Mouse (Mus musculus): Measurements from ENCODE around the gene Clstn1.

The Clstn1 gene

DNA sequence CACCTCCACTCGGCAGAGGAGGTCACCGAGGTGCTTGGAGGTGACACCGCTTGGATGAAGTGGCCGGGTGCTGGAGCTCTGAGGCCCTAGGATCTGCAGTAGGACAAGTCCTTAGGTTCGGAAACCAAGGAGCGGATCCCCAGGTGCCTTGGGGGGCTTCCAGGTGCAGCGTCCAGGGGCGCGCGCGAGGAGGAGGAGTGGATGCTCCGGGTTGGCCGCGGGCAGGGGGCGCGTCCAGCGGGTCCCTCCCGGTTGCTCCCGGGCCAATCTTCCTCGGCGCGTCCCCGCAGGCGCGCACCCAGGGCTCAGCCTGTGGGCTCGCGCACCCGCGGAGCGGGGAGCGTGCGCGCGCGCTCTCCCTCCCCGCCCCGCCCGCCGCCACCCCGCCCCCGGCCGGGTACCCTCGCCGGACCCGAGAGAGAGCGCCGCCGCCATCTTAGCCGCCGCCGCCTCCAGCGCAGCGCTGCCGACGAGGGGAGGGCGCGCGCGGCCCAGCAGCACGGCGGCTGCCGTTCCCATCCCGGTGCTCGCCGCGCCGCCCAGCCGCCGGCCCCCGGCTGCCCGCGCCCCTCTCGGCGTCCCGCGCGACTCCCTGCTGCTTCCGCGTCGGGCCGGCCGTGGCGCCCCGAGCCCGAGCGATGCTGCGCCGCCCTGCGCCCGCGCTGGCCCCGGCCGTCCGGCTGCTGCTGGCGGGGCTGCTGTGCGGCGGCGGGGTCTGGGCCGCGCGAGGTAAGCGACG, at the start of gene Clstn1:
Clstn1 (plus strand) TSS at position 425 of the 739 bp plus-strand sequence.
- peak; percentile 89 for DNase-seq (ENCODE audit: low read depth, low spot score)

DNA sequence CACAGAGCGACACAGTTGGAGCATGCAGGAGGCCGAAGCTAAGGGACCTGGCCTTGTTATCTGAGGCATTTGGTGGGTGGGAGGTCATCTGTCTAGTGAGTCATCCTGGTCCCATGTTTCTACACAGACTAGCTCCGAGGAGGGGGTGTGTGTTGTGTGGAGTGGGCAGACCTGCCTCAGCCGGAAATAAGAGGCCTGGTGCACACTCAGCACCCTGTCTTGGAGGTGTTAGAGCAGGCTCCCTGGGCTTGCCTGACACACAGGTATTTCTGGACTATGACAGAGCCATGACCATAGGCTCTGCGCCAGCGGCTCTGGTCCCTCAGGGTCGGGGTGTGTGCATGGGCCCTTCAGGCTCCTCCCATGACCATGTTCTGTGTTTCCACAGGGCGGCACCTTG, 46.8 kb upstream of the Clstn1 start:
- peak; percentile 53 for DNase-seq (ENCODE audit: low read depth, low spot score)

DNA sequence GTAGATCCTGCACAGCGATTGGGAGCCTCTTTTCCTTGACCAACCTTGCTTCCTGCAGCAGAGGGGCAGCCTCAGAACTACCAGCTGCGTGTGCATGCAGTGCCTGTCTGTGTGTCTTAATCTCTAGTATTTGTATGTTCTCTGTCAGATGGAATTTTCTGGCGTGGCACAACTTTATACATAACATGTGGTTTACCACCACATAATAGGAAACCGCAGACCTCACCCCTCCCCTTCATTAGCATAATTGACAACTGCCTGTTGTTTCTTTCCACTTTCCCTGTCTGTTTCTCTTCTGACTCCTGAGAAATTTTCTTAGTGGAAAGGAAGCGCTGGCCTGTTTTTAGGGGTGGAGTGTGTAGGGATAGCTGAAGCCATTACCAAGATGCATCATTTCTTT, 44.3 kb upstream of the Clstn1 start:
- no peak for DNase-seq (ENCODE audit: low read depth, low spot score)

DNA sequence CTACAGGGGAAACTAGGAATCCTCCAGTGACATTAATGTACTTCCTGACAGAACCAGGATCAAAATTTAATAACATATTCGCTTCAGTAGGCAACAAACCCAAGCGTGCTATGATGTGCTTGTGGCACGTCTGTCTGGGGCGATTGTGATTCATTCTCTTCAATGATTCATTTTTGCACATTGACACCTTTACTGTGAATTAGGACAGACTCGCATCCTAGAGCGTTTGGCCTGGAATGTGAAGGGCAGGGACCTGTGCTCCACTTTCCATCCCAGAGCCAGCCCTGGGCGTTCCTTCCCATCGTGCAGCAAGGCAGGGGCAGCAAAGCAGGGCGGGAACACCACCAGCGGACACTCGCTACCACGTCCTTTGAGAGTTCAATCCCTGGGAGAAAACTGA, 43.8 kb upstream of the Clstn1 start:
- DNase-seq (ENCODE audit: low read depth, low spot score), result no peak

GRCm38 (mm10) chr4:149542927-149543553, 43.2 kb upstream of the Clstn1 start:
- DNase-seq (ENCODE audit: low read depth, low spot score), result peak; percentile 94

- DNase-seq (ENCODE audit: low read depth, low spot score), result no peak
Observed at GRCm38 (mm10) chr4:149544892-149545291, 41.4 kb upstream of the Clstn1 start.

- DNase-seq (ENCODE audit: low read depth, low spot score), result no peak
Observed at GRCm38 (mm10) chr4:149546797-149547444, 39.3 kb upstream of the Clstn1 start.

GRCm38 (mm10) chr4:149547523-149547922, 38.7 kb upstream of the Clstn1 start:
- DNase-seq (ENCODE audit: low read depth, low spot score), result no peak

GRCm38 (mm10) chr4:149549221-149549925, 36.9 kb upstream of the Clstn1 start:
- DNase-seq (ENCODE audit: low read depth, low spot score), result peak; percentile 97

- no peak for DNase-seq (ENCODE audit: low read depth, low spot score)
Observed at GRCm38 (mm10) chr4:149550866-149551265, 35.4 kb upstream of the Clstn1 start.

GRCm38 (mm10) chr4:149551696-149552095, 34.6 kb upstream of the Clstn1 start:
- DNase-seq (ENCODE audit: low read depth, low spot score), result no peak

GRCm38 (mm10) chr4:149553834-149554233, 32.4 kb upstream of the Clstn1 start:
- peak; percentile 54 for DNase-seq (ENCODE audit: low read depth, low spot score)

- peak; percentile 95 for DNase-seq (ENCODE audit: low read depth, low spot score)
Observed at GRCm38 (mm10) chr4:149556111-149556510, 30.2 kb upstream of the Clstn1 start.

- peak; percentile 44 for DNase-seq (ENCODE audit: low read depth, low spot score)
Observed at GRCm38 (mm10) chr4:149557905-149558304, 28.4 kb upstream of the Clstn1 start.

DNA sequence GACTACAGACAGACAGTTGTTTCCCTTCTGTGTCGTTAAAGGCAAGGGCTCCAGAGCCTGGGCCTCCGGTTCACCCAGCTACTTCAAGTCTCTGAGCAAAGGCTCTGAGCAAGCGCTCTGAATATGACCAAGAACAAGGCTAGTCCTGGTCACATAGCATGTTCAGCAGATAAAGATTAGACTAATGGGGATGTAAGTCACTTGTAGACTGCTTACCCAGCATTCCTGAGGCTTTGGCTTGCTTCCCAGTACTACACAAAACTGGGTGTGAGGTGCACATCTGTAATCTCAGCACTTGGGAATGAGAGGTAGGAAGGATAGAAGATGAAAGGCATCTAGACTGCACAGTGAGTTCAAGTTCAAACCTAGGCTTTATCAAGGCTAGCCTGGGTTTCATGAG, 27.9 kb upstream of the Clstn1 start:
- no peak for DNase-seq (ENCODE audit: low read depth, low spot score)

DNA sequence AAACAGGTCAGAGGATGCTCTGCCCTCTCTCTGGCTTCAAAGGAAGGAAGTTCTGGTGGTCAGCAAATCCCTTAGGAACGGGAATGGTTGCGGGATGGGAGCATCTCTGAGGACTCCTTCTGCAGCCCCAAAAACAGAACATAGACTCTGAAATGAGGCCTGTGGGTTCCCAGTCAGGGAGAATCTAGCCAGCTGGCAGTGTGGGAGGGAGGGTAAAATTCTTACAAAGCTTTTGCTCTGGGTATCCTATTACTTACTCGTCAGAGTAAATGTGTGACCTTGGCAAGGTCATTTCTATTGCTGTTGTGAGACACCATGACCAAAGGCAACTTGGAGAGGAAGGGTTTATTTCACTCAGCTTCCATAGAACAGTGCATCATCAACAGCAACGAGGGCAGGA, 24.9 kb upstream of the Clstn1 start:
- DNase-seq (ENCODE audit: low read depth, low spot score), result peak; percentile 74

DNA sequence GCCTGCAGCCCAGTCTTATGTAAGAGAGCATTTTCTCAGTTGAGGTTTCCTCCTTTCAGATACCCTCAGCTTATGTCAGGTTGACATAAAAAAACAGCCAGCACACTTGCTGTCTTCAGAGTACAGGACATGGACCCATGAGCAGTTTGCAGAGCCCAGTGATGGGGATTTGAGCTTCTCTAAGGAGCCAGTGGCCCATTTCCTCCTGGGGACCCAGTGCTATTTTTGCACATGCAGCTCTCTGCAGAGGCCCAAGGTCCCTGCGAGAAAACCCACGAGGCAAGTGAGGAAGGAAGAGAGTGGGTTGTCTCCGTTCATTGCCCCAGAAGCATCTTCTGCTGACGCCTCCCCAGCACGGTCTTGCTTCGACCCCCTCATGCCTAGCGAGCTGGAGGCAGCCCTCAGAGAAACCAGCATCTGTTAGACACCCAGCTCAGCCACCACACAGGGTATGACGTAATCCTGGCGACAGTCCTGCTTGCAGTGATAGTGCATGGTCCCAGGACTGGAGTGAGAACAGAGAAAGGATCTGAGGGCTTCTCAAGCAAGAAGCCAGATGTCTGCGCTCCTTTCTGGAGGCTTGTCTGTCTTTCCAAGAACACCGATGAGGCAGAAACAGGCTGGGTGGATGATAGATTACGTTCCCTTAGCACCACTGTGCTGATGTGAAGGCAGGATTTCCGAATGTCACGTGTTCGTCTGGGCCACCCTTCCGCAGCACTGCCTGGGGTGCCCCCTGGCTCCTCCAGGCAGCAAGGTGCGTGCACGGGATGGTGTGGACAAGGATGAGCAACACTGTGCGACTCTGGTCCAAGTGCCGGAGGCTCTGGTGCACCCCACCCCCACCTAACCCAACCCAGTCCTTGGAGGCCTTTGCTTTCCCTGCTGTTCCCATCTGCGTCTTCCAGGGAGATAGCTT, 24.0 kb upstream of the Clstn1 start:
- DNase-seq (ENCODE audit: low read depth, low spot score), result peak; percentile 96

DNA sequence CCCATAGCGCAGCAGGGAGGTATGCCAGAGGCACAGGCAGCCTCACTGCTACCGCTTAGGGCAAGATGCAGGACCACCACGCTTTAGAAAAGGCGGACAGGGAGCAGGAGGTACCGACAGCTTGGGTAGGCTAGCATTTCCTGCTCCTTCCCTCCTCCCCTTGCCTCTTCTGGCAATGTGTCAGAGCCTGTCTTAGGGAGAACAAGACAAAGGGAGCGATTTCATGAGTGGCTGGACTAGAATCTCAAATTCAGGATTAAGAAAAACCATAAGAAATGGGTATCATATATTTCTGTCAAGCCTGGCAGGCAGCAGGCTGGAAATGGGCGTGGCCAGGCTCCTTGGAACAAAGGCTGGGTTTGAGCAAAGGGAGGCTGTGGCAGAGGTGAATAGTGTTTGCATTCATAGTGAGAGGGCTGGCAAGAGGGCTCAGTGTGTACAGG, 23.3 kb upstream of the Clstn1 start:
- peak; percentile 88 for DNase-seq (ENCODE audit: low read depth, low spot score)

GRCm38 (mm10) chr4:149563941-149564361, 22.3 kb upstream of the Clstn1 start:
- DNase-seq (ENCODE audit: low read depth, low spot score), result no peak

GRCm38 (mm10) chr4:149564452-149565407, 21.5 kb upstream of the Clstn1 start:
- peak; percentile 96 for DNase-seq (ENCODE audit: low read depth, low spot score)
